In the genomic region with DNA sequence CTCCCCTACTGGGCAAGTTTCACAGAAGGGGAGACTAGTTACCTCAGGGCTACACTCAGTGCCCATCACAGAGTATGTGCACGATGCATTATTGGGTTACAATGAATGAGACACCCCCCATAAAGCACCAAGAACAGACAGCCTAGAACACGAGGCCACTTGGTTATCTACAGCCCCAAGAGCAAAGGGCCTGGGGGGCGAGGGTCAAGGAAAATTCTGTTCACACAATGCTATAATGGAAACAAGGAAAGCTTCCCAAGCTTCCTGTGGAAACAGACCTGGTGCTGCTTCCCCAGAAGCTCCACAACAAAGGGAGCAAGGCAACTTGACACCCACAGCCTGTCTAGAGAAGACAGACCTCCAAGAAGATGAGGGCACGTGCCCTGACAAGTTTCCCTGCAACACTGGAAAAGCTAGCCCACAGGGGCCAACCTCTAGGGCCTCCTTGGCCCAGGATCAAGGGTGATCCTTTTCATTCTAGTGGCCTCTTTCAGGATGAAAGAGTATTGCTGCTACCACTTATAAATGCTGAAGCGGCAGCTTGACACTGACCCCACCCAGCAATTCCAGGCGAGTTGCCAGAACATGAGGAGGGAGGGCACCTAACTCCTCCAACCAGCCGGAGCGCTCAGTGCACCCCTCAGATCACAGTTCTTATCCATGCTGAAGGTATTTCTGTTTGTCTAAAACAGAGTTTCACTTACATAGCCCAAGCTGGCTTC, we compare ENCODE assay signal across 8 mouse cellular contexts. TPM values are rescaled to one million over a fixed set of nuclear protein-coding genes. Genes with fewer than 3 reads are reported as not detected.
A peak's percentile ranks its signal among the peaks of the same experiment; 100 is the strongest.
DNase-seq lines count a peak whose midpoint lies in the region; ATAC-seq lines count a peak whose summit lies in the region.

No protein-coding gene starts in this region.

- H3K9me3 ChIP-seq in embryonic facial prominence, embryonic 11.5 days (replicated peaks; ENCODE audit: control insufficient read depth, low read length) = no peaks in the 10 kb centered on the region
- no peaks in the 10 kb centered on the region for H3K9me3 ChIP-seq in heart, embryonic 14.5 days (ENCODE audit: control insufficient read depth, low read length)

- no peaks in the 10 kb centered on the region for H3K4me1 ChIP-seq in embryonic facial prominence, embryonic 11.5 days (ENCODE audit: control insufficient read depth, insufficient read depth, low read length)
- peaks cover 13 to 25% of the 10 kb centered on the region in 2 experiments for H3K4me1 ChIP-seq in heart, embryonic 14.5 days (ENCODE audit: control insufficient read depth in 2 of 2, insufficient read depth in 2 of 2, low read length in 2 of 2)

- no peak overlapping the region for H3K4me2 ChIP-seq in embryonic facial prominence, embryonic 11.5 days (ENCODE audit: low read depth, low read length)
- peak overlapping the region; percentile 41 for H3K4me2 ChIP-seq in heart, embryonic 14.5 days (ENCODE audit: low read length)

- no peaks in the 10 kb centered on the region for H3K36me3 ChIP-seq in embryonic facial prominence, embryonic 11.5 days (replicated peaks; ENCODE audit: control insufficient read depth, insufficient read depth, low read depth, low read length)
- H3K36me3 ChIP-seq in heart, embryonic 14.5 days (ENCODE audit: control insufficient read depth, insufficient read depth, low read length) = 0 out of 2 replicates have a peak, but pooled peaks cover 11% of the 10 kb centered on the region

- ATAC-seq in embryonic facial prominence, embryonic 11.5 days (replicated peaks; ENCODE audit: insufficient number of reproducible peaks, low FRiP score, low TSS enrichment, low read depth) = no peak
- peak; percentile 62 for ATAC-seq in heart, embryonic 14.5 days (ENCODE audit: insufficient number of reproducible peaks, insufficient read depth, low FRiP score, low read depth)

- no peak overlapping the region for H3K27ac ChIP-seq in embryonic facial prominence, embryonic 11.5 days (replicated peaks; ENCODE audit: low read depth, low read length)
- H3K27ac ChIP-seq in heart, embryonic 14.5 days (replicated peaks in 1 of 2; ENCODE audit: control insufficient read depth in 1 of 2, insufficient read depth in 1 of 2, low read depth in 2 of 2, low read length in 2 of 2) = peak overlapping the region; percentile 56 to 65

- H3K9ac ChIP-seq in embryonic facial prominence, embryonic 11.5 days (replicated peaks; ENCODE audit: low read length) = no peak overlapping the region
- H3K9ac ChIP-seq in heart, embryonic 14.5 days (ENCODE audit: low read length) = no peak overlapping the region

- 75% methylated on average over 8 of the region's 8 CpGs for WGBS in embryonic facial prominence, embryonic 11.5 days
- 17% methylated on average over 8 of the region's 8 CpGs for WGBS in heart, embryonic 14.5 days
- 22% methylated on average over 8 of the region's 8 CpGs for WGBS in large intestine, adult 2 months

- no peak overlapping the region for H3K4me3 ChIP-seq in embryonic facial prominence, embryonic 11.5 days (ENCODE audit: low read depth, low read length)
- no peak overlapping the region for H3K4me3 ChIP-seq in heart, embryonic 14.5 days (ENCODE audit: control insufficient read depth in 1 of 2, insufficient read depth in 1 of 2, low read depth in 1 of 2, low read length in 2 of 2)

- H3K27me3 ChIP-seq in embryonic facial prominence, embryonic 11.5 days (ENCODE audit: control insufficient read depth, insufficient read depth, low read length) = no peaks in the 10 kb centered on the region
- no peaks in the 10 kb centered on the region for H3K27me3 ChIP-seq in heart, embryonic 14.5 days (ENCODE audit: control insufficient read depth, insufficient read depth, low read length)

- peak; percentile 10 for DNase-seq in embryo, embryonic 11 days
- DNase-seq in embryo, embryonic 10 days (ENCODE audit: low spot score) = no peak
- peak; percentile 7 for DNase-seq in WW6 (ENCODE audit: low read depth, low spot score)
- peak; percentile 11 for DNase-seq in embryonic facial prominence, embryonic 11.5 days (ENCODE audit: low spot score)
- DNase-seq in large intestine, adult 2 months (ENCODE audit: low read depth, low spot score) = peak; percentile 70
- DNase-seq in lung, postnatal 36 days = peak; percentile 95
- peak; percentile 20 for DNase-seq in urinary bladder, postnatal 10 days (ENCODE audit: low spot score)

RNA-seq across cellular contexts. Expression of a gene that starts 27.9 kb away (rescaled TPM):
- polyA plus RNA-seq in embryonic facial prominence, embryonic 11.5 days (2014; fragmentation: Nextera tagmentation; extraction: Ambion mirVana) = 11.2 and 13.0 TPM in 2 replicates
- 10.6 and 11.5 TPM in 2 replicates for polyA plus RNA-seq in heart, embryonic 14.5 days (2014; fragmentation: Nextera tagmentation; extraction: Ambion mirVana)
- 13.9 and 20.0 TPM in 2 replicates for polyA plus RNA-seq in large intestine, adult 2 months (2012; rRNA removed)

RNA-seq across cellular contexts. Expression of a gene that starts 28.3 kb away (rescaled TPM):
- polyA plus RNA-seq in embryonic facial prominence, embryonic 11.5 days (2014; fragmentation: Nextera tagmentation; extraction: Ambion mirVana) = 0.27 TPM in 1 of 2 replicates, not detected in the other
- polyA plus RNA-seq in heart, embryonic 14.5 days (2014; fragmentation: Nextera tagmentation; extraction: Ambion mirVana) = not detected in 2 replicates
- not detected in 2 replicates for polyA plus RNA-seq in large intestine, adult 2 months (2012; rRNA removed)

RNA-seq across cellular contexts. Expression of a gene that starts 40.8 kb away (rescaled TPM):
- 24.5 and 26.6 TPM in 2 replicates for polyA plus RNA-seq in embryonic facial prominence, embryonic 11.5 days (2014; fragmentation: Nextera tagmentation; extraction: Ambion mirVana)
- polyA plus RNA-seq in heart, embryonic 14.5 days (2014; fragmentation: Nextera tagmentation; extraction: Ambion mirVana) = 6.8 and 8.9 TPM in 2 replicates
- 5.6 and 8.7 TPM in 2 replicates for polyA plus RNA-seq in large intestine, adult 2 months (2012; rRNA removed)

RNA-seq across cellular contexts. Expression of a gene that starts 53.8 kb away (rescaled TPM):
- polyA plus RNA-seq in embryonic facial prominence, embryonic 11.5 days (2014; fragmentation: Nextera tagmentation; extraction: Ambion mirVana) = 50.8 and 53.1 TPM in 2 replicates
- polyA plus RNA-seq in heart, embryonic 14.5 days (2014; fragmentation: Nextera tagmentation; extraction: Ambion mirVana) = 34.7 and 37.2 TPM in 2 replicates
- 20.5 and 20.6 TPM in 2 replicates for polyA plus RNA-seq in large intestine, adult 2 months (2012; rRNA removed)

RNA-seq across cellular contexts. Expression of a gene that starts 55.7 kb away (rescaled TPM):
- 67.7 and 72.4 TPM in 2 replicates for polyA plus RNA-seq in embryonic facial prominence, embryonic 11.5 days (2014; fragmentation: Nextera tagmentation; extraction: Ambion mirVana)
- 41.9 and 42.5 TPM in 2 replicates for polyA plus RNA-seq in heart, embryonic 14.5 days (2014; fragmentation: Nextera tagmentation; extraction: Ambion mirVana)
- polyA plus RNA-seq in large intestine, adult 2 months (2012; rRNA removed) = 30.3 and 34.5 TPM in 2 replicates
